Mouse (Mus musculus): Measurements from ENCODE around the gene Dapk2. TPM values are rescaled to one million over a fixed set of nuclear protein-coding genes. Genes with fewer than 3 reads are reported as not detected.
A peak's percentile ranks its signal among the peaks of the same experiment; 100 is the strongest.

The Dapk2 gene
- polyA plus RNA-seq, 1 experiment from 2014 or later, result 2.6 TPM

GRCm38 (mm10) chr9:66153594-66153993 lies 4.4 kb upstream of the Dapk2 start:
- Histone ChIP-seq H3K27me3 (replicated peaks) (peaks cover 13% of the 10 kb centered on the region), H3K9me3 (no peaks in the 10 kb centered on the region), H3K4me2 (replicated peaks) (no peak overlapping the region), H3K4me1 (peaks cover 7% of the 10 kb centered on the region; the same call in 1 of the 2 replicates), H3K4me3 (no peak overlapping the region), H3K9ac (no peak overlapping the region), H3K27ac (no peak overlapping the region), H3K36me3 (no peaks in the 10 kb centered on the region)
- no peak for ATAC-seq (ENCODE audit: low FRiP score, low read depth)
- 85% methylated on average over 6 of the region's 6 CpGs for WGBS

- H3K4me2 ChIP-seq (replicated peaks), result no peak overlapping the region
- peaks cover 7% of the 10 kb centered on the region; the same call in 1 of the 2 replicates for H3K4me1 ChIP-seq
- peaks cover 17% of the 10 kb centered on the region for H3K27me3 ChIP-seq (replicated peaks)
- H3K27ac ChIP-seq, result no peak overlapping the region
- WGBS, result 94% methylated on average over 9 of the region's 9 CpGs
- no peaks in the 10 kb centered on the region for H3K36me3 ChIP-seq
- H3K9ac ChIP-seq, result no peak overlapping the region
- no peak for ATAC-seq (ENCODE audit: low FRiP score, low read depth)
- H3K9me3 ChIP-seq, result no peaks in the 10 kb centered on the region
- no peak overlapping the region for H3K4me3 ChIP-seq
Observed at GRCm38 (mm10) chr9:66154013-66154412, 4.0 kb upstream of the Dapk2 start.

- H3K4me1 ChIP-seq, result peaks cover 7% of the 10 kb centered on the region; the same call in 1 of the 2 replicates
- 93% methylated on average over 1 of the region's 1 CpGs for WGBS
- ATAC-seq (ENCODE audit: low FRiP score, low read depth), result no peak
- no peak overlapping the region for H3K4me2 ChIP-seq (replicated peaks)
- H3K9ac ChIP-seq, result no peak overlapping the region
- H3K27ac ChIP-seq, result no peak overlapping the region
- no peak overlapping the region for H3K4me3 ChIP-seq
- no peaks in the 10 kb centered on the region for H3K36me3 ChIP-seq
- H3K27me3 ChIP-seq (replicated peaks), result peaks cover 26% of the 10 kb centered on the region
- H3K9me3 ChIP-seq, result no peaks in the 10 kb centered on the region
Observed at GRCm38 (mm10) chr9:66155534-66155933, 2.5 kb upstream of the Dapk2 start.

- ATAC-seq (ENCODE audit: low FRiP score, low read depth), result no peak
- no peak overlapping the region for H3K9ac ChIP-seq
- 93% methylated on average over 6 of the region's 6 CpGs for WGBS
- no peak overlapping the region for H3K4me3 ChIP-seq
- no peaks in the 10 kb centered on the region for H3K36me3 ChIP-seq
- no peak overlapping the region for H3K4me2 ChIP-seq (replicated peaks)
- H3K4me1 ChIP-seq, result peaks cover 7% of the 10 kb centered on the region; the same call in 1 of the 2 replicates
- H3K27me3 ChIP-seq (replicated peaks), result peaks cover 26% of the 10 kb centered on the region
- H3K9me3 ChIP-seq, result no peaks in the 10 kb centered on the region
- no peak overlapping the region for H3K27ac ChIP-seq
Observed at GRCm38 (mm10) chr9:66158885-66159430, 935 bp downstream of the Dapk2 start.

GRCm38 (mm10) chr9:66160155-66160554 lies 2.1 kb downstream of the Dapk2 start:
- no peak overlapping the region for H3K9ac ChIP-seq
- peaks cover 7% of the 10 kb centered on the region; the same call in 1 of the 2 replicates for H3K4me1 ChIP-seq
- WGBS, result 98% methylated on average over 2 of the region's 2 CpGs
- H3K27ac ChIP-seq, result no peak overlapping the region
- H3K27me3 ChIP-seq (replicated peaks), result peaks cover 26% of the 10 kb centered on the region
- H3K9me3 ChIP-seq, result no peaks in the 10 kb centered on the region
- no peak for ATAC-seq (ENCODE audit: low FRiP score, low read depth)
- H3K4me2 ChIP-seq (replicated peaks), result no peak overlapping the region
- H3K36me3 ChIP-seq, result no peaks in the 10 kb centered on the region
- no peak overlapping the region for H3K4me3 ChIP-seq

- no peak for ATAC-seq (ENCODE audit: low FRiP score, low read depth)
- H3K9ac ChIP-seq, result no peak overlapping the region
- H3K4me3 ChIP-seq, result no peak overlapping the region
- no peak overlapping the region for H3K4me2 ChIP-seq (replicated peaks)
- peaks cover 5% of the 10 kb centered on the region; the same call in 1 of the 2 replicates for H3K4me1 ChIP-seq
- WGBS, result 87% methylated on average over 9 of the region's 9 CpGs
- H3K9me3 ChIP-seq, result no peaks in the 10 kb centered on the region
- H3K27me3 ChIP-seq (replicated peaks), result peaks cover 19% of the 10 kb centered on the region
- H3K27ac ChIP-seq, result no peak overlapping the region
- no peaks in the 10 kb centered on the region for H3K36me3 ChIP-seq
Observed at GRCm38 (mm10) chr9:66162995-66163394, 5.0 kb downstream of the Dapk2 start.

GRCm38 (mm10) chr9:66167222-66167621 lies 9.2 kb downstream of the Dapk2 start:
- WGBS, result 88% methylated on average over 5 of the region's 5 CpGs
- Histone ChIP-seq H3K4me1 (peaks cover 18% of the 10 kb centered on the region), H3K4me3 (no peak overlapping the region), H3K9ac (no peak overlapping the region), H3K9me3 (no peaks in the 10 kb centered on the region), H3K4me2 (replicated peaks) (no peak overlapping the region), H3K27me3 (replicated peaks) (no peaks in the 10 kb centered on the region), H3K36me3 (no peaks in the 10 kb centered on the region), H3K27ac (no peak overlapping the region)
- no peak for ATAC-seq (ENCODE audit: low FRiP score, low read depth)

GRCm38 (mm10) chr9:66168233-66168632 lies 10.2 kb downstream of the Dapk2 start:
- Histone ChIP-seq H3K4me2 (replicated peaks) (no peak overlapping the region), H3K4me1 (peaks cover 18% of the 10 kb centered on the region), H3K27me3 (replicated peaks) (no peaks in the 10 kb centered on the region), H3K9me3 (no peaks in the 10 kb centered on the region), H3K36me3 (no peaks in the 10 kb centered on the region), H3K9ac (no peak overlapping the region), H3K4me3 (no peak overlapping the region), H3K27ac (no peak overlapping the region)
- no peak for ATAC-seq (ENCODE audit: low FRiP score, low read depth)
- WGBS, result 18% methylated on average over 1 of the region's 1 CpGs

- ATAC-seq (ENCODE audit: low FRiP score, low read depth), result peak; percentile 85
- no peaks in the 10 kb centered on the region for H3K36me3 ChIP-seq
- 5% methylated on average over 5 of the region's 5 CpGs for WGBS
- H3K9me3 ChIP-seq, result no peaks in the 10 kb centered on the region
- no peak overlapping the region for H3K4me3 ChIP-seq
- no peaks in the 10 kb centered on the region for H3K27me3 ChIP-seq (replicated peaks)
- H3K4me1 ChIP-seq, result peaks cover 18% of the 10 kb centered on the region
- no peak overlapping the region for H3K9ac ChIP-seq
- H3K27ac ChIP-seq, result no peak overlapping the region
- no peak overlapping the region for H3K4me2 ChIP-seq (replicated peaks)
Observed at GRCm38 (mm10) chr9:66170506-66170905, 12.5 kb downstream of the Dapk2 start.

GRCm38 (mm10) chr9:66171275-66171921 lies 13.4 kb downstream of the Dapk2 start:
- Histone ChIP-seq H3K9me3 (no peaks in the 10 kb centered on the region), H3K27ac (no peak overlapping the region)
- no peak for ATAC-seq (ENCODE audit: low FRiP score, low read depth)

GRCm38 (mm10) chr9:66173316-66173855 lies 15.4 kb downstream of the Dapk2 start:
- Histone ChIP-seq H3K4me1 (peaks cover 18% of the 10 kb centered on the region), H3K27me3 (replicated peaks) (no peaks in the 10 kb centered on the region), H3K36me3 (no peaks in the 10 kb centered on the region), H3K4me3 (no peak overlapping the region), H3K9ac (no peak overlapping the region), H3K4me2 (replicated peaks) (no peak overlapping the region), H3K27ac (no peak overlapping the region), H3K9me3 (no peaks in the 10 kb centered on the region)
- WGBS, result 95% methylated on average over 5 of the region's 5 CpGs
- ATAC-seq (ENCODE audit: low FRiP score, low read depth), result no peak

More at GRCm38 (mm10) chr9:66171275-66171921, 13.4 kb downstream of the Dapk2 start:
- Histone ChIP-seq H3K4me2 (replicated peaks) (no peak overlapping the region), H3K9ac (no peak overlapping the region), H3K4me1 (peaks cover 18% of the 10 kb centered on the region), H3K4me3 (no peak overlapping the region), H3K27me3 (replicated peaks) (no peaks in the 10 kb centered on the region), H3K36me3 (no peaks in the 10 kb centered on the region)
- 54% methylated on average over 12 of the region's 12 CpGs for WGBS

GRCm38 (mm10) chr9:66174985-66175384 lies 17.0 kb downstream of the Dapk2 start:
- Histone ChIP-seq H3K4me3 (no peak overlapping the region), H3K27me3 (replicated peaks) (no peaks in the 10 kb centered on the region), H3K36me3 (no peaks in the 10 kb centered on the region), H3K27ac (no peak overlapping the region), H3K4me2 (replicated peaks) (no peak overlapping the region), H3K4me1 (peaks cover 18% of the 10 kb centered on the region), H3K9ac (no peak overlapping the region), H3K9me3 (no peaks in the 10 kb centered on the region)
- no peak for ATAC-seq (ENCODE audit: low FRiP score, low read depth)
- WGBS, result 88% methylated on average over 3 of the region's 3 CpGs
